Mouse (Mus musculus): ENCODE data around the gene Mettl18.

- TF ChIP-seq CTCF (IDR thresholded peaks at IDR 0.05; ENCODE audit: low read depth, low read length) (no peak), POLR2A (IDR thresholded peaks at IDR 0.05; ENCODE audit: insufficient read depth, low read length) (no peak), EP300 (IDR thresholded peaks at IDR 0.05; ENCODE audit: insufficient read depth, low read depth, low read length) (no peak)
Observed at GRCm38 (mm10) chr1:163995609-163995913, 872 bp downstream of the Mettl18 start.
